ENCODE assay signal across 1 mouse cellular context in genomic region chr19:5423561-5423960, GRCm38 (mm10).
TF ChIP-seq lines count a peak whose summit lies in the region.

No protein-coding gene starts in this region.

TF ChIP-seq in MEL, 35 proteins besides CTCF, POLR2A, EP300 and RAD21 (continued from another document):
- TF ChIP-seq USF2 (IDR thresholded peaks at IDR 0.05; ENCODE audit: borderline replicate concordance in 1 of 2, insufficient read depth in 1 of 2, low read depth in 1 of 2, low read length in 2 of 2), result no peak
- TF ChIP-seq MAZ (IDR thresholded peaks at IDR 0.05; ENCODE audit: low read depth, low read length), result no peak
- no peak for TF ChIP-seq MEF2A (IDR thresholded peaks at IDR 0.05; ENCODE audit: extremely low read depth, insufficient replicate concordance, low read depth, low read length, poor library complexity, severe bottlenecking)
- no peak for TF ChIP-seq USF1 (IDR thresholded peaks at IDR 0.05; ENCODE audit: low read depth, low read length)
- no peak for TF ChIP-seq GATA1 (IDR thresholded peaks at IDR 0.05; ENCODE audit: low read depth, low read length)
- no peak for TF ChIP-seq POLR2AphosphoS5 (IDR thresholded peaks at IDR 0.05; ENCODE audit: borderline replicate concordance, low read depth, low read length)
- no peak for TF ChIP-seq ZC3H11A (IDR thresholded peaks at IDR 0.05; ENCODE audit: low read depth, low read length)
- no peak for TF ChIP-seq E2F4 (IDR thresholded peaks at IDR 0.05; ENCODE audit: borderline replicate concordance, low read depth, low read length)
- TF ChIP-seq CHD1 (IDR thresholded peaks at IDR 0.05; ENCODE audit: low read depth, low read length), result no peak
- no peak for TF ChIP-seq TBP (IDR thresholded peaks at IDR 0.05; ENCODE audit: low read depth, low read length)
- TF ChIP-seq ETS1 (IDR thresholded peaks at IDR 0.05; ENCODE audit: low read depth, low read length), result no peak
- TF ChIP-seq TAL1 (IDR thresholded peaks at IDR 0.05; ENCODE audit: low read length), result no peak
